Comparison of ENCODE assay signal across 7 mouse cellular contexts in the genomic region with DNA sequence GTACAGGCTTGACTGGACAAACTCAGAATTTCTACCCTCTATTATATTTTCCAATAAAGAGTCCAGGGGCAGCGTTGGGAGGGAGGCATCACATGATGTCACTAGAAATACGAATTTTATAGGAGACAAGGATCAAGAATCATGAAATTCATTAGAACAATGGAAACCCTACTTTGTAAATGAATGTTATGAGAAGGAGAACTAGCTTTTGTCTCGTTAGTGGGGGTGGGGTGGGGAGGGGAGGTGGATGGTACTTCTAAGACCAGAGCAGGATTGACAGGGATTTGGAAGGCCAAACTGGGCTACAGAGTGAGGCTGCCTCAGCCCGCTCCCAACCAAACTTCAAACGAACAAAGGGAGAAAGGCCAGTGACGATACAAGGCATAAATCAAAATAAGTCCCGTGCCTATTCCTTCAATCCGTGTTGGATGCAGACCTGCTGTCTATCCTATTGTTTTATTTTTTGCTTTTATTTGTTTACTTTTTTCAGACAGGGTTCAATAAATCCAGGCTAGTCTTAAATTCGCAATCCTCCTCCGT. TPM values are rescaled to one million over a fixed set of nuclear protein-coding genes. Genes with fewer than 3 reads are reported as not detected.
DNase-seq lines count a peak whose midpoint lies in the region; ATAC-seq and TF ChIP-seq lines count a peak whose summit lies in the region.

No protein-coding gene starts in this region.

- TF ChIP-seq POLR2A in testis, adult 2 months (IDR thresholded peaks at IDR 0.05; ENCODE audit: control insufficient read depth, low read depth, low read length): no peak
- TF ChIP-seq POLR2A in embryonic fibroblast, embryonic 13.5 days (IDR thresholded peaks at IDR 0.05; ENCODE audit: low read depth, low read length): no peak

- peak overlapping the region; percentile 74 for H3K4me2 ChIP-seq in liver, embryonic 12.5 days

- no peaks in the 10 kb centered on the region for H3K9me3 ChIP-seq in liver, embryonic 12.5 days (replicated peaks)

- TF ChIP-seq CTCF in testis, adult 2 months (IDR thresholded peaks at IDR 0.05; ENCODE audit: control insufficient read depth, insufficient read depth, insufficient replicate concordance, low read depth, low read length): no peak
- no peak for TF ChIP-seq CTCF in embryonic fibroblast, embryonic 13.5 days (IDR thresholded peaks at IDR 0.05; ENCODE audit: borderline replicate concordance, insufficient read depth, low read length)

- peaks cover 4% of the 10 kb centered on the region for H3K4me1 ChIP-seq in testis, adult 2 months (ENCODE audit: control insufficient read depth, insufficient read depth, low read length)
- peaks cover 11% of the 10 kb centered on the region; the same call in 1 of the 2 replicates for H3K4me1 ChIP-seq in embryonic fibroblast, embryonic 13.5 days (ENCODE audit: control insufficient read depth, insufficient read depth, low read length)
- peaks cover 62% of the 10 kb centered on the region for H3K4me1 ChIP-seq in liver, embryonic 12.5 days

- no peak overlapping the region; the same call in 1 of the 2 replicates for H3K27ac ChIP-seq in testis, adult 2 months (ENCODE audit: control insufficient read depth, insufficient read depth, low read depth, low read length)
- peak overlapping the region; percentile 85 for H3K27ac ChIP-seq in embryonic fibroblast, embryonic 13.5 days (ENCODE audit: insufficient read depth, low read length)
- peak overlapping the region; percentile 95 for H3K27ac ChIP-seq in liver, embryonic 12.5 days

- peak overlapping the region; percentile 98 for H3K4me3 ChIP-seq in testis, adult 2 months (ENCODE audit: control insufficient read depth, low read depth, low read length)
- H3K4me3 ChIP-seq in embryonic fibroblast, embryonic 13.5 days (ENCODE audit: insufficient read depth, low read length): peak overlapping the region; percentile 92
- peak overlapping the region; percentile 77 for H3K4me3 ChIP-seq in liver, embryonic 12.5 days

- no peak for DNase-seq in testis, postnatal 10 days (ENCODE audit: low spot score)
- DNase-seq in urinary bladder, postnatal 25 days (ENCODE audit: low spot score): no peak
- DNase-seq in thymus, postnatal 36 days: no peak
- no peak for DNase-seq in right cerebral cortex, postnatal 4 days

- no peaks in the 10 kb centered on the region for H3K27me3 ChIP-seq in testis, adult 2 months (ENCODE audit: control insufficient read depth, insufficient read depth, low read length)
- H3K27me3 ChIP-seq in liver, embryonic 12.5 days (replicated peaks): no peaks in the 10 kb centered on the region

- no peak for ATAC-seq in liver, embryonic 12.5 days

- H3K36me3 ChIP-seq in testis, adult 2 months (ENCODE audit: control insufficient read depth, insufficient read depth, low read length): no peaks in the 10 kb centered on the region
- peaks cover 29% of the 10 kb centered on the region for H3K36me3 ChIP-seq in liver, embryonic 12.5 days

- 11% methylated on average over 10 of the region's 10 CpGs for WGBS in liver, embryonic 12.5 days (ENCODE audit: insufficient replicate concordance)

- peak overlapping the region; percentile 78 for H3K9ac ChIP-seq in liver, embryonic 12.5 days

RNA-seq across cellular contexts. Expression of a gene that starts 0.9 kb away (rescaled TPM):
- polyA plus RNA-seq in testis, adult 2 months (2012; rRNA removed): 43.4 and 56.6 TPM in 2 replicates
- polyA plus RNA-seq in embryonic fibroblast, embryonic 13.5 days (2011; ENCODE audit: insufficient read length, low read depth, missing spikeins): 203 and 205 TPM in 2 replicates
- polyA plus RNA-seq in liver, embryonic 12.5 days (2016; fragmentation: Nextera tagmentation; extraction: Ambion mirVana): 23.6 and 24.0 TPM in 2 replicates

RNA-seq across cellular contexts. Expression of a gene that starts 1.0 kb away (rescaled TPM):
- polyA plus RNA-seq in testis, adult 2 months (2012; rRNA removed): 69.8 and 83.7 TPM in 2 replicates
- polyA plus RNA-seq in embryonic fibroblast, embryonic 13.5 days (2011; ENCODE audit: insufficient read length, low read depth, missing spikeins): 44.7 and 50.5 TPM in 2 replicates
- polyA plus RNA-seq in liver, embryonic 12.5 days (2016; fragmentation: Nextera tagmentation; extraction: Ambion mirVana): 116 and 123 TPM in 2 replicates
